Mouse (Mus musculus) heart, adult 11 months (tissue): ENCODE measurements around the gene 4931428F04Rik.
A peak's percentile ranks its signal among the peaks of the same experiment; 100 is the strongest.

Source experiments
- DNase-seq: peaks from one replicate; pipeline ENCODE4 v3.0.0; 2022

The 4931428F04Rik gene

DNA sequence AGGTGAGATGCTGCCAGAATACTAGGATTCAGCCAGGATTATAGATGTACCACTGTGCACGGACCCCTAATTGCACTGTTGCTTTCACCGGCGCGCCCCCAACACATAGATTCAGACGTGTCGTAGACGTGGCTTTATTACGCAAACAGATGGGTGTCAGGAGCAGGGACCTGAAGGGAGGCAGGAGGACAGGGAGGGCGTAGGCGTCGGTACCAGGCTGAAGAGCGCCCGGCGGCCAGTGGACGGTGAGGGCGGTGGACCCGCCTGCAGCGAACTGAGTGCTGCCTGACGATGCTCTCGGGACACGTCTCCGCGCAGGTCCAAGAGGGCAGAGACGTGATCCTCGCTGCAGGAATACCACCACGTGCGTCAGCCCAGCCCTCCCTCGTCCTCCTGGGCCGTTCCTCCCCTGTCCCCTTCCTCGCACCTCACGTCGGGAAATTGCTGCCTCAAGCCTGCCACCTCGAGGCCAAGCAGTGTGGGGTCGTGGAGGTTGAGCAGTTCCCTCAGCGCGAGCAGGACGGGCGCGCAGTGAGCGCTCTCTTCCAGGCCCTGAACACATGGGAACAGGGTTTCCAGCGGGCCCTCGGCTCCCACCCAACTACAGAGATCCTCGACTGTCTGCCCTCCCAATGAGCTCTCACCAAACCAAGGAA lies at the start of gene 4931428F04Rik:
4931428F04Rik (minus strand) TSS at position 60 of the 656 bp plus-strand sequence.
- DNase-seq, result peak; percentile 93

DNA sequence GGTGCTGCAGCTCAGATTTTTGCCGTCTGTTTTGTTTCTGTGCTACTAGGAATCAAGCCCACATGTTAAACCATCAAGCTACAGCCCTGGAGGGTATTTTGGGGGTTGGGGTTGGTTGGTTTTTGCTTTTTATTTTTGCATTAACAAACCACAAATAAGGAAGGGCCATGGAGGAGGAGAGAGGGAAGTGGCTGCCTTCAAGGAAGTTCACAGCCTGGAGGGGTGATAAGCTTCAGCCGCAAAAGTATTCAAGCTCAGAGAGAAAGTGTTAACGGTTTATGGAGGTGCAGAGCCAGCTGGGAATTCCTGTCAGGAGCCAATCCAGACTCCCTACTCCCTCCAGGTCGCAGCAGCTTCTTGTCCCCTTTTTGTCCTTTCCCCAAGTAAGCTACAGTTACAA lies 49.3 kb upstream of the 4931428F04Rik start:
- peak; percentile 87 for DNase-seq

DNA sequence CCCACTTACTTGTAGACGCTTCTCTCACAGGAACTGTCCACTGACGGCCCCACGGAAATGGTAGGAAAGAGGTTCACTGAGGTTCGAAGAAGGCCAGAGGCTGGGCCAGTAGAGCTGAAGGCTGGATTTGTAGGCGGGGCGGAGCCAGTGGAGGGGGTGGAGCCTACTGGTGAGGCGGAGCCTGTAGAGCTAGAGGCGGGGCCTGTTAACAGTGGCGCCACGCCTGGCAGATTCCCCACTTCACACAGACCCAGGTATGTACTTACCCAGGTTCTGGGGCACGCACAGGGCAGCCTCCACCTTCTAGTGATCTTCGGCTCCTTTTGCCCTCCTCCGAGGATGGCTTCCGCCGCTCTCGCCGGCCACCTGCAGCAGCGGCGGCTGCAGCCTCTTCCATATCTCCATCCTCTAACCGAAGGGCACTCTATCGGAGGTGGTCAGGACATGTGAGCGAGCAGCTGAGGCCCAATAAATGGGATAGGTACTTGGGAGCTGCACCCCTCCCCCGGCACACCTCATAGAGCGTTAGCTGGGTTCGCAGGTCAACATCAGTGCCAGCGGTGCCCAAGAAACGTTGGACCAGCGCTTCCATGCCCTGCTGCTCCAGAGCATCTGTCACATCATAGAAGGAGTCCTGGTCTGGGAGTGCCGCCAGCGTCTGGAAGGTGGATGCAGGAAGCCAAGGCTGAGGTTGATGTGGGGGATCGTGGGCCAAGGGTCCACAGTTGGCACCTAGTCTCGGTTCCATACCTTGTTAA lies 46.9 kb upstream of the 4931428F04Rik start:
- peak; percentile 92 for DNase-seq

DNA sequence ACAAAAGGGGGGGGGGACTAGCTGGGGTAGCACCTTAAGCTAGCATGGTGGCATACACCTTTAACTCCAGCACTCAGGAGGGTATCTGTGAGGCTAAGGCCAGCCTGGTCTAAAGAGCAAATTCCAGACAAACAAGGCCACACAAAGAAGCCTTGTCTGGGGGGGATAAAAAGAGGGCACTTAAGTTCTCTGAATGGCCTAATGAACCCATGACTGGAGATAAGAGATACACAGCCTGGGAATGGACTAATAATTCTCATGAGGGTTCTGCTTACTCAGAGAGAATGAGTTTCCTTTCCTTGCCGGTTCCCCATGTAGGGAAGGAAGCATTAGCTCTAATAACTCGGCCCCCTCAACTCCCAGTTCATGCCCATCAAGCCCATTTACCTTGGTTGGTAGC lies 42.9 kb upstream of the 4931428F04Rik start:
- DNase-seq, result no peak

DNA sequence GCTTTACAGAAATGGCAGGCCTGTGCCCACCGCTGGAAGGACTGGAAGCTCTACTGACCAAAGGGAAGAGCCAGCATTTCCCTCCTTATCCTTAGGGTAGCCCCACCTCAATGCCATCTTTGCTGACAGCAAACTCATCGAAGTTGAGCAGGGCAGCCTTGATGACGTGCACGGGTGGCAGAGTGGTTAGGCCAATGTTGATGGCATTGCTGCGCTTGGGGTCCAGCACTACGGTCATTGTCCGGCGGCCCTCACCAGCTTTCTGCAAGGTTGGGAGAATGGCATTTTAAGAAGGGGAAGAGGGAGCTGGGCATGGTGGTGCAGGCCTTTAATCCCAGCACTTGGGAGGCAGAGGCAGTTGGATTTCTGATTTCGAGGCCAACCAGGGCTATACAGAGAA lies 42.3 kb upstream of the 4931428F04Rik start:
- DNase-seq, result peak; percentile 87

DNA sequence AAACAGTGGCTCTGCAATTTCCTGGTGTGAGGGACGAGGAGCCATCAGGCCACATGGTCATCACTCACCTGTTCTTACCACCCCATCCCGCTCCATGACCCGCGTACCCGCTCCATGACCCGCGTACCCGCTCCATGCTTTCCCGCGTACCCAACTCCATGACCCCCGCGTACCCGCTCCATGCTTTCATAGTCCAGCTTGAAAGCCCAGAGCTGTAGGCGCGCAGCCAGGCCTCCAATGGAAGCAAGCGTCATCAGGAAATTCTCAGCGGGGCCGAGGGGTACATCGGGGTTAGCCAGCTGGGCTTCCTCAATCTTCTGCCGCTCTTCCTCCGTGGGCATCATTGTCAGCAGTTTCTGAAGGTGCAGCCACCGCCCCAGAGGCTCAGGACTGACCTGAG lies 41.8 kb upstream of the 4931428F04Rik start:
- DNase-seq, result peak; percentile 92

DNA sequence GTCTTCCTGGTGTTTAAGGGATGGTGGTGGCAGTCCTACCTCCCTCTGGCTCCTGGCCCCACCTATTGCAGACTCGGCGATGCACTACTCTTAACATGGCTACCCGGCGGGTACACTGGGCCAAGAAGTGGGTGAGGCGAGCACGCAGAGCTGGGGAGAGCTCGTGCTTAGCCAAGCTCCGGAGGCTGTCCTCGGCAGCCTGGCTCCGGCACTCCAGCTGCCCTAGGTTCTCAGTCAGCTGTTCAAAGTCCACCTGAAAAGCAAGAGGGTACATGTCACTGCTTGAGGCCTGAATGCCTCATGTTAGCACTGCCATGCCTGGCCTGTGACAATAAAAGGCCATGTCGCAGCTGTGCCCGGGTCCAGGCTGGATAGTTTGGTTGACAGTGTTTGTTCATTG lies 40.7 kb upstream of the 4931428F04Rik start:
- DNase-seq, result no peak

DNA sequence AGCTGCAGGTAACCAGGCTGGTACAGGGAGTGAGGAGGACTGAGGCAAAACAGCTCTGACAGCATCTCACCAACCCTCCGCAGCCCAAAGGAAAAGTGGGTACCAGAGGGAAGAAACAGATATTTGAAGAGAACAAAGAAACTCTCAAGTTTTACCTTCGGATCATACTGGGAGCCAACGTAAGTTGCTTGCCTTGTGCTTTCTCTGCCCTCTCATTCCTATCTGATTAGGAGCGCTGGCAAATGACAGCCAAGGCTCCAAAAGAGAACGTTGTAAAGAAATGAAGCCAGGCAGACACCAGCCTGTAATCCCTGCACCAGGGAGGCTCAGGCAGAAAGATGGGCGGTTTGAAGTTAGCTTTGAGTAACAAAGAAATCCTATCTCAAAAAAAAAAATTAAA lies 37.3 kb upstream of the 4931428F04Rik start:
- peak; percentile 75 for DNase-seq

DNA sequence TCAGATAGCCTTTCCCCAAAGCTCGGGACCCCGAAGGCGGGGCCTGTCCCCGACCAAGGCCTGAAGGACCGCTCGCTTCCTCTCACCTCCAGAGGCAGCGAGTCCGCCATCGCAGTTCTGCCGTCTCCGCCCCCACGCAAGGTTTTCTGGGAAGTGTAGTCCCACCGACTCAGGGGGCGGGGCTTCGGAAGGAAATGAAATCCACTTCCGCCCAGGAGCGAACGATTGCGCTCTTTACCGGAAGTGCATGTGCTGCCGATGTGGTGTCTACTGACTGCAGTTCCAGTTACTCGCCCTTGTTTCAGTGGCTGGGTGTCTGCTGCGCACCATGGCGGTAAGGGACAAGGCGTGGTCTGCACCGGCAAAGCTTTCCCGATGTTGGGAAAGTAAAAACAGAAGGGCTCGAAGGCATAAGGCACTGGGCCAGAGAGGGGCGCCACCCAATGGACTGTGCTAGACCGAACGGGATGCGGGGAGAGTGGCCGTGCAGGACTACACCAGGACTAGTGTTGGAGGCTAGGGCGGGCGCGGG lies 36.5 kb upstream of the 4931428F04Rik start, which contains the start of the genes Lrrc29 and Tmem208:
Lrrc29 (minus strand) TSS at position 138 of the 532 bp plus-strand sequence.
Tmem208 (plus strand) TSS at position 214 of the 532 bp plus-strand sequence.
- DNase-seq, result peak; percentile 99

DNA sequence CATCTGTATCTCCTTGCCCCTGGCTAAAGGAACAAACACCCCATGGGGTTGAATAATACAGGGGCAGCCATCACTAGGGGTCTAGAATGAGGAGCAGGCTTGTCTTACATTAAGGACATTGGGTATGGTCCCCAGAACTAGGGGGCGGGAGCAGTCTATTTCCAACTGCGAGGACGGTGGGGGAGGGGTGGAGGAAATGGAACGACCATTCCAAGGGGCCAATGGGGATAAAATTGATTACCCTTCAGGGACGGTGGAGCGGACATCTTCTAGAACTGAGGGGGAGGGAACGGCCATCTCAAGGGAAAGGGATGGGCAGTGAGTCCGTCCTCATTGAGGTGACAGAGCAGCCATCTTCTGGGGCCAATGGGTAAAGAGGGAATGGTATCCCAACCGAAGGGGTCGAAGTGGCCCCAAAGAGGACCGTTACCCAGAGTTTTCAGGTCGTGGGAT lies 36.0 kb upstream of the 4931428F04Rik start:
- no peak for DNase-seq

DNA sequence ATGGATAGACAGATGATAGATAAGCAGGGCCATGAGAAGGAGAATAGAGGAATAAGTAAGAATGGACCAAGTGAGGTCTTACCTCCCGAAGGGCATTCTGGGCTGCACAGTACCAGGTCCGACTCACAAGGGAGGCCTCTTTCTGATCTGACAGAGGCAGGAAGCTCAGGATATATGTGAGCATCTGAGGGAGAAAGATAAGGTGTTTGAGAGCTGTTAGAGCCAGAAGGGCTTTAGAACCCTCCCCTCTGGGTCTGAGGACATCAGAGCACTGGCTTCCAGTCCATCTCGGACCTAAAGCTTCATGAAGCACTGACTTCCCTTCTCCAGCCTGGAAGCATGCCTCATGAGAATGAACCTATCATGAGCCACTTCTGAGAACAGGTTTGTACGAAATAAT lies 33.5 kb upstream of the 4931428F04Rik start:
- no peak for DNase-seq

DNA sequence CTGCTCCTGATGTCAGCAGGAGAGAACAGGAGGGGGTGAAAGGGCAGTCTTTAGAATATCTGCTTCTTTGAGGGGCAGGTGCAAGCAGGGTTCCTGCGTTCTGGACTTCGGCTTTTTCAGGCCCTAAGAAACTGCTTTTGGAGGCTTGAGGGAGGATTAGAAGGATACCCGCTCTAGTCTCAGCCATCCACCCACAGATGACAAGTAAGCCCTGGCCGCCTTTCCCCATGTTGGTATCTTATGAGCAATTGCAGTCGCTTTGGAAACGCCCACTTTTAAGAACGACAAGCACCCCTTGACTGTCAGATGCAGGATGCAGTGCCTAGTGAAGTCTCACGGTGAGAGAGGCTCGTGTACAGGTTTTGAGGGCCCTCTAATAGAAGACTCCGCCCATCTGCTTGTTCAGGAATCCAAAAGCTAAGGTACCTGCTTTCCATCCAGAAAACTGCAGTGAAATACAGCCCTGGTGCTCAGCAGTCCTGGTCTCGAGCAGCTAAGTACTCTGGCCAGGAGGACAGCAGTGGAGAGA lies 29.1 kb upstream of the 4931428F04Rik start:
- no peak for DNase-seq

DNA sequence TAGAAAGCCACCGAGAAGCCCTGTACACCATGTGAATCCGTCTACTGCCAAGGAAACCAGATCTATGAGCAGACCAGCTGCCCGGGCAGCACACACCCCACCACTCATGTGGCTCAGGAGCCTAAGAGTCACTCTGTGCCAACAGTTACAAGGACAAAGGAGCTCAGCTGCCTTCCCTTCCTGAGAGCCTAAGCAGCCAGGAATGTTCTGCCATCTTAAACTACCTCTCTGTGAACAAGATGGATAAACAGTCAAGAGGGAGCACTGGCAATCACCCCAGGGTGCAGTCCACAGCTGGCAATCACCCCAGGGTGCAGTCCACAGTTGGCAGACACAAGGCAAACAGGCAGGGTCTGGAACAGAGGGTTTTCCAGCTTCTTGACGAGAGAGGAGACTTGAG lies 28.3 kb upstream of the 4931428F04Rik start:
- peak; percentile 94 for DNase-seq

DNA sequence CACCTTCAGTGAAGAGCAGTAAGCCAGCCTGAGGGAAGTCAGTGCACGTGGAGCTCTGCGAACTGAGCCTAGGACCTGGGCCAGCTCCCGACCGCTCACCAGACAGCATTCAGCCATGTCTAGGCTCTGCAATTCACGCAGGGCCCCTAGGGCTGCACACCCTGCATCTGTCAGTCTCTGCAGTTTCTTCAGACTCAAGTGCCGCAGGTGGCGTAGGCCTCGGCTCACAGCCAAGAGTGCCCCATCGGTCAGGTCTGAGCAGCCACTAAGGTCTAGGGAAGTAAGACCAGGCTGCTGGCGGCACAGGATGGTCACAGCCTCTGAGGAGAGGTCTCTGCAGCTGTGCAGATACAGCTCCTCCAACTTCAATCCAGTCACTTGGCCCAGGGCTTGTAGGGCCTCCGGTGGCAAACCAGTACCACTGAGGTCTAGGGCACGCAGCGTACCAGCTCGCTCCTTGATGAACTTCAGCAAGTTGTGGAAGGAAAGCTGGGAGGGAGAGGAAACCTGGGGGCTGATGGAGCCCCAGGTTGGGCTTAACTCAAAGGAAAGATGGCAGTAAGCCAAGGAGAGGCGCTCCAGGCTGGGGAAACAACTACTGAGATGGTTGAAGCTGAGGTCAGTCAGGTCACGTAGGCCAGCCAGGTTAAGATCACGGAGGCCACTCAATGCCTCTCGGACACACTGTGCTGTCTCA lies 25.6 kb upstream of the 4931428F04Rik start:
- DNase-seq, result no peak

DNA sequence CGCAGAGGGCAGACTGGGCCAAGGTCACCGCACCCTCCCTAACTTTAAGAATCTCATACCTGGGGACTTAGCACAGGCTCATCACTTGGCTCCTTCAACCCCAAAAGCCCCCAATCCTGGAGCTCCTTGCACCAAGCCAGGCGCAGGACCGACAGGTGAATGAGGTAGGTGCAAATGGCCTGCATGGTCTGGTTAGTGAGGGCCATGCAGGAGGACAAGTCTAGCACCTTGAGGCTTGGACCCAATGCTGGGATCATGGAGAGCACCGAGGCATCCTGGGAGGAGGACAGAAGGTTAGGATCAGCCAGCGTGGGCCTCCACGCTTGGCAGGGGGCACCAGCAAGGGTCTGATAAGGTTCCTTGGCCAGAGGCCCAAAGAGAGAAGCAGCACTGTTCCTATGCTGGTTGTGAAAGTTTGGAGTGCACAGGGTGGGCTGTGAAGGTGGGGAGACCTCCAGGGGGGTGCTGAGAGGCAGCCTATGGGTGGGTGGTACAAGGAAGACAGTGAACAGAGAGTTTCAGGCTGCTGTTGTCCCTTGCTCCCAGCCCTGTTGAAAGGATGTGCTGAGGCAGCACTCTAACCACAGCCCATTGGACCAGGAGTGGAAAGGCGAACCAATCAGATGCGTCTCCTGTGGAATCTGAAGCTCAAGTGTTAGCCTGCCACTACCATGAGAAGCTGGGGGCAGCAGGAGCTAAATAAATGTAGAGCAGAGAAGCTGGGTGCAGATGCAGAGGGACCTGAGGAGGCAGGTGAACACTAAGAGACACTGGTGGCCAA lies 24.1 kb upstream of the 4931428F04Rik start:
- DNase-seq, result peak; percentile 86

DNA sequence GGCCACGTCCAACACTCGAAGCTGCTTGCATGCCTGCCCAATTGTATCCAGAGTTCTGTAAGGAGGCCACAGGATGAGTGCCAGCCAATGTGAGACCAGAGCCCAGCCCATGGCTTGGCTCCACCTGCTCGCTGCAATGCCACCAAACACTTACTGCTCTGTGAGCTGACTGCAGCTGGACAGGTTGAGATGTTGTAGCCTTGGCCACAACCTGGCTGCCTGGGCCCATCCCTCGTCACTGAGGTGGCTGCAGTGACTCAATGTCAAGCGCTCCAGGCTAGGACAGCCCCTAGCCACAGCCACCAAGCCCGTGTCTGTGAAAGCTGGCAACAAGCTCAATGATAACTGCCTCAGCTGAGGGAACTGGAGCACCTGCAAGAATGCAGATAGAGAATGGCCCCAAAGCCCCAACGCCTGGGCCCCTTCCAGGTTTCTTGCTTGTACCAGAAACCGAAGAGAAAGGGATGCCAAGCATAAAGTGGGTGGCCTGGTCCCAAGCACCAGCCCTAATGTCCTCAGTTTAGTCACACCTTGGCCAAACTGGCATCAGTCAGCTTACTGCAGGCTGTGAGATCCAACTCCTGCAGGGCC lies 23.3 kb upstream of the 4931428F04Rik start:
- DNase-seq, result peak; percentile 97

DNA sequence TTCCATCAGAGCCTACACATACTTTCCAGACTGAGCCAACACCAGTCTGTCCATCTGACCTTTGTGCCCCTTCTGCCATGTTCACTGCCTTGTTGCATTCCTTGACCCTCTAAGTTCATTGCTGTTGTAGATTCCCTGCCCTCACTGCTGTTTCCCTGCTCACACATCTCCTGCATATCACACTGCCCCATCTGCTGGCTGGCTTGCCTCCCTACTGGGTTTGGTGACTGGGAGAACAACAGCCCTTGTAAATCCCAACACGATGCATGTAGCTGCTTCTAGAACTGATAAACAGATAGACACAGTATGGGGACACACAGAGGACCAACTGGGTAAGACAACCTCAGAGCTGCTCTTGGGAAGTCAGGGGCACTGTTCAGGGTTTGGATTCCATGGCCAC lies 22.1 kb upstream of the 4931428F04Rik start:
- no peak for DNase-seq

DNA sequence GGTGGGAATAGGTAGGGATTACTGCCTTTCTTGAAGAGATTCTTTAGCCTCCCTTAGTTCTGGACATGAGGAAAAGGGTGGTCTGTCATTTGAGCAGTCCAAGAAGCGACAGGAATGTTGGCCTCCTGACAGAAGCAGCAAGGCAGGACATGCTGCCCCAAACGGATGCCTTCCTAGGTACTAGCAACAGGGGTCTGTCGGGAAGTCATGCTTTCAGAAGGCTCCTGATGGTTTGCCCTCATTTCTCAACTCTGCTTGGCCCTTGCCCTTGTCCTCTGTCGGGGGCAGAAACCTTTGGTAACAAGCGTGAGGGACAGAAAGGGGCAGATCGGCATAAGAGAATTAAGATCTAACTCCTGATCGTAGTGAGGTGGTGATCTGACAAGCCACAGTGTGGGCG lies 20.5 kb upstream of the 4931428F04Rik start:
- no peak for DNase-seq

DNA sequence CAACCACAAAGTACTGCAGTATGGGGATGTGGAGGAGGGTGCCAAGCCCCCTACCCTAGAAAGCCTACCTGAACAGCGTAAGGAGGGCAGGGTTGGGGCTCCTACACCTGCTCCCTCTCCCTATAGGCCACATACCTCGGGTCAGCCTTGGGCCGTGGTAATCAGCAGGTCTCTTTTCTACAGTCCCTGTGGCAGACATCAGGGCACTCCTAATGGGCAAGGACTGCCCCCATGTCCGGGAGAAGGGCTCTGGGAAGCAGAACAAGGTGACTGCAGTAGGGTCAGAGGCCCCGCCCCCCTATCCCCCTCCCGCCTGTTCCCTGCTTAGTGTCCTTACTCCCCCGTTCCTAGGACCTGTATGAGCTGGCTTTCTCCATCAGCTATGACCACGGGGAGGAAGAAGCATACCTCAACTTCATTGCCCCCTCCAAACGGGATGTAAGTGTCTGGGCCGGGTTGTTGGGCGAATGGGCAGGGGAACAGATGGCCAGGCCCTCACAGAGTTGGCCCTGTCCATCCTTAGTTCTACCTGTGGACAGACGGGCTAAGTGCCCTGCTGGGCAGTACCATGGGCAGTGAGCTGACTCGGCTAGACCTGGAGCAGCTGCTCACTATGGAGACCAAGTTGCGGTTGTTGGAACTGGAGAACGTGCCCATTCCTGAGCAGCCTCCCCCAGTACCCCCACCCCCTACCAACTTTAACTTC lies 19.6 kb upstream of the 4931428F04Rik start:
- DNase-seq, result peak; percentile 87

DNA sequence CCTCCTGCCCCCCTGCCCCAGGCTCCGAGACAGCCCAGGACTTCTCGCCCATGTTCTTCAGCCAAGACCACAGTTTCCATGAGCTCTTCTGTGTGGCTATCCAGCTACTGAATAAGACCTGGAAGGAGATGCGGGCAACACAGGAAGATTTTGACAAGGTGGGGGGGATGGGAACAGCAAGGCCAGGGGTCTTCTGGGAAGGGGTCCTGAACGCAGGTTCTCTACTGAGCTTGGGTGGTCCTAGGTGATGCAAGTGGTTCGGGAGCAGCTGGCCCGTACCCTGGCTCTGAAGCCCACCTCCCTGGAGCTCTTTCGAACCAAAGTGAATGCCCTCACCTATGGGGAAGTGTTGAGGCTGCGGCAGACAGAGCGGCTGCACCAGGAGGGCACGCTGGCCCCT lies 18.8 kb upstream of the 4931428F04Rik start:
- DNase-seq, result peak; percentile 88

DNA sequence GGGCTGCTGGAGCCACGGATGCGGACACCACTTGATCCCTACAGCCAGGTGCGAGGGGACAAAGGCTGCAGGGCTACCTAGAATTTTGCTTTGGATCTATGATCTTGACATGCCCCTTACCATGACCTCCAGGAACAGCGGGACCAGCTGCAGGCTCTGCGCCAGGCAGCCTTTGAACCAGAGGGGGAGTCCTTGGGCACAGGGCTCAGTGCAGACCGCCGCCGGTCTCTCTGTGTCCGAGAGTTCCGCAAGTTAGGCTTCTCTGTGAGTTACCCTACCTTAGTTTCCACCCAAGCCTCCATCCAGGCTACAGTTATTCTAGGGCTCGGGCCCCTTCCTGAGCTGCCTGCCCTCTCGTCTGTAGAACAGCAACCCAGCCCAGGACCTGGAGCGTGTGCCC lies 18.0 kb upstream of the 4931428F04Rik start:
- DNase-seq, result no peak
